Mouse (Mus musculus): ENCODE measurements around the gene Cideb. TPM values are rescaled to one million over a fixed set of nuclear protein-coding genes. Genes with fewer than 3 reads are reported as not detected.

The Cideb gene
- polyA plus RNA-seq, 1 experiment from 2014 or later = 118 TPM

DNA sequence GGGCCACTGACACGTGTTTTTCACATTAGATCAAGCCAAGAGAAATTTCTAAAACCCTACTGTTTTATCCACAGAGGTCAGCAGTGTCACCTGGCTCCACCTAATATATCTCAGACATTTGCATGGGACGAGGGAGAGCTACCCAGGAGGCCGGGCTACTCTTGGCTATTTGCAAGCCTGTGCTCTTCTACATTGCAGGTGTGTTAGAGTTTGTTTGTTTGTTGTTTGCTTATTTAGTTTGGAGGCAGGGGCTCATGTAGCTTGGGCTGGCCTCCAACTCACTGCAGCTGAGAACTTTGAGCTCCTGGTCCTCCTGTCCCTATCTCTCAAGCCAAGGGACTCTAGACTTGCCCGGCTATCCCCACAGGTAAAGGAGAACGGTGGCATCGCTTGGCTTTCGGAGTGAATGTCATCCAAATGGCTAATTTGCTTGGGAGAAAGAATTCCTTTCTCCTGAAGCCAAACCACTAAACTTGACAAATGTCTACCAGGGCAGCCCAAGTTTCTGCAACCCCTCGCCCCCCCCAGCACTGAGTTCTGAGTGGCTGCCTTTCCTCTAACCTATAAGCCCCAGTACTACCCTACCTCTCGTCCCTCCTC is 24.2 kb upstream of the Cideb start:
- H3K4me2 ChIP-seq (ENCODE audit: low read depth, low read length) = peak overlapping the region; percentile 60
- ATAC-seq = no peak
- H3K27me3 ChIP-seq (replicated peaks; ENCODE audit: control insufficient read depth, insufficient read depth, low read length) = no peaks in the 10 kb centered on the region
- H3K27ac ChIP-seq (ENCODE audit: low read length) = 0 out of 2 replicates have a peak overlapping the region, but pooled peaks have one; percentile 27
- no peaks in the 10 kb centered on the region for H3K36me3 ChIP-seq (ENCODE audit: control insufficient read depth, insufficient read depth, low read length)
- 66% methylated on average over 9 of the region's 9 CpGs for WGBS
- H3K9me3 ChIP-seq (ENCODE audit: control insufficient read depth, low read length) = no peaks in the 10 kb centered on the region
- peak overlapping the region; percentile 48 for H3K4me3 ChIP-seq (ENCODE audit: low read length)
- H3K4me1 ChIP-seq (ENCODE audit: control insufficient read depth, insufficient read depth, low read length) = peaks cover 16% of the 10 kb centered on the region
- peak overlapping the region; percentile 36; the same call in 1 of the 2 replicates for H3K9ac ChIP-seq (ENCODE audit: low read depth, low read length)

DNA sequence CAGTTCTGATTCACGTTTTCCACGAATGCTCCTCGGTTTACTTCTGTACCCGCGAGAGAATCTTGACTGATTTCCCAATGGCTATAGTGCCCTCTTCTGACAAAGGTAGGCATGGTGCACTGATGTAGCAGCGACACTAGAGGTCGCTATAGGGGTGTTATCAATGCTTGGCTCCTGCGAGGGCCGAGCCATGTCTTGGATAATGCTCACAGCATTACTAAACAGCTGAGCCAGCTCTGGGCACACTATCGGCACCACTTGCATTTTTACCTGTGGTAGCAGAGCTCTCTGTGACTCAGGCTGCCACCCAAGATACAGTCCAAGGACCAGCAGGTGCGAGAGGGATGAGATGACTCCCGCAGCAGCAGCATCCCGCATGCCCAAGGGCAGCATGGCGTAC is 23.1 kb upstream of the Cideb start:
- Histone ChIP-seq H3K27me3 (replicated peaks; ENCODE audit: control insufficient read depth, insufficient read depth, low read length) (no peaks in the 10 kb centered on the region), H3K4me3 (ENCODE audit: low read length) (no peak overlapping the region; the same call in 1 of the 2 replicates), H3K4me2 (ENCODE audit: low read depth, low read length) (peak overlapping the region; percentile 42), H3K9ac (ENCODE audit: low read depth, low read length) (no peak overlapping the region), H3K4me1 (ENCODE audit: control insufficient read depth, insufficient read depth, low read length) (peaks cover 25% of the 10 kb centered on the region), H3K36me3 (ENCODE audit: control insufficient read depth, insufficient read depth, low read length) (no peaks in the 10 kb centered on the region), H3K27ac (ENCODE audit: low read length) (no peak overlapping the region), H3K9me3 (ENCODE audit: control insufficient read depth, low read length) (no peaks in the 10 kb centered on the region)
- WGBS = 17% methylated on average over 14 of the region's 14 CpGs
- ATAC-seq = peak; percentile 70

DNA sequence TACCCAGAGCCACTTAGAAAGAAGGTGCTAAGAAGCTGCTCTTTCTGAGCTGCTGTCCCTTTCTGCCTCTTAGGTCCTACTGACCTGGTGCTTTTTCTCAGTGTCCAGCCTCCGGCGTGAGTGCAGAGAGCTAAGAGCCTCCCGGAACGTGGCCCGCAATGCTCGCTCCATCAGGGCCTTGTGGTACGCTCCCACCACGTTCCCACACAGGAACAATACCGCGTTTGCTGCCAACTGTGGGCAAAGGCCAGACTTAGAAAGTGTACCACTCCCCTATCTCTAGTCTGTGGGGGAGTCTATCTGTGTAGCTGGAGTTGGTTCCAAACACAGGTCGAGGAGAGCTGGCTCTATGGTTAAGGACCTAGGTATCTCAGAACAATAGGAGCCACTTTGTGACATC is 22.5 kb upstream of the Cideb start:
- H3K27ac ChIP-seq (ENCODE audit: low read length) = no peak overlapping the region
- no peak overlapping the region for H3K4me3 ChIP-seq (ENCODE audit: low read length)
- H3K9me3 ChIP-seq (ENCODE audit: control insufficient read depth, low read length) = no peaks in the 10 kb centered on the region
- WGBS = 82% methylated on average over 11 of the region's 11 CpGs
- no peak overlapping the region for H3K9ac ChIP-seq (ENCODE audit: low read depth, low read length)
- no peak overlapping the region for H3K4me2 ChIP-seq (ENCODE audit: low read depth, low read length)
- H3K4me1 ChIP-seq (ENCODE audit: control insufficient read depth, insufficient read depth, low read length) = peaks cover 25% of the 10 kb centered on the region
- ATAC-seq = no peak
- no peaks in the 10 kb centered on the region for H3K27me3 ChIP-seq (replicated peaks; ENCODE audit: control insufficient read depth, insufficient read depth, low read length)
- H3K36me3 ChIP-seq (ENCODE audit: control insufficient read depth, insufficient read depth, low read length) = no peaks in the 10 kb centered on the region

DNA sequence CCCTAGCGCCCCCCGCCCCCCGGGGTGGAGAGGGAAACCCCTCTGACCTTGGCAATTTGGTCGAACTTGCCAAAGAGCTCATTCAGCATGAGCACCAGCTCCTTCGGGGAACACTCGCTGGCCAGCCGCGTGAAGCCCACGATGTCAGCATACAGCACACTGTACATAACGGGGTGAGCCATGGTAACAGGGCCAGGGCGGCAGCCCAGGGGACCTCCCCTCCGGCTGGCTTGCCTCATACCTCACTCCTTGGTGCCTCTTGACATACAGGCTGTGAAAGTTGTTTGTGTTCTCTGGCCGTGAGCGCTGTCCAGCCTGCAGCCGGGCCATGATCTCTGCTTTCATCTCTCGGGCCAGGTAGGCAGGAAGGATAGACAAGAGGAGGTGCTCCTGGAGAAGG is 21.4 kb upstream of the Cideb start:
- no peak overlapping the region for H3K4me2 ChIP-seq (ENCODE audit: low read depth, low read length)
- no peak overlapping the region for H3K27ac ChIP-seq (ENCODE audit: low read length)
- ATAC-seq = no peak
- peaks cover 25% of the 10 kb centered on the region for H3K4me1 ChIP-seq (ENCODE audit: control insufficient read depth, insufficient read depth, low read length)
- no peaks in the 10 kb centered on the region for H3K36me3 ChIP-seq (ENCODE audit: control insufficient read depth, insufficient read depth, low read length)
- no peaks in the 10 kb centered on the region for H3K27me3 ChIP-seq (replicated peaks; ENCODE audit: control insufficient read depth, insufficient read depth, low read length)
- no peak overlapping the region for H3K9ac ChIP-seq (ENCODE audit: low read depth, low read length)
- WGBS = 60% methylated on average over 16 of the region's 16 CpGs
- no peak overlapping the region for H3K4me3 ChIP-seq (ENCODE audit: low read length)
- H3K9me3 ChIP-seq (ENCODE audit: control insufficient read depth, low read length) = no peaks in the 10 kb centered on the region

DNA sequence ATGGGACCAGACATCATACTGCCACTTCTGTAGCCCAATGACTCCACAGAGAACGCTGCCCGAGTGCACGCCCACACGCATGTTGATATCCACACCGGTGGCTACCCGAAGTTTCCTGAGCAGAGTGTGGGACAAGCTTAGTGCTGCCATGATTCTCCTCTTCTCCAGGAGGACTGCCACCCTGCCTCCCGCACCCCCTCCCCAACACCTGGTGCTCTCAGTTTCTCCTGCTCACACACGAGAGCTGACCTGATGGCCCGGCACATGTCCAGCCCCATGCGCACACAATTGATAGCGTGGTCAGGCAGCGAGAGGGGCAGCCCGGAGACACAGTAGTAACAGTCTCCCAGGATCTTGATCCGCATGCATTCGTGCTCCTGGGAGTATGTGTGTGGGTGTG is 20.4 kb upstream of the Cideb start:
- Histone ChIP-seq H3K9ac (ENCODE audit: low read depth, low read length) (no peak overlapping the region), H3K27ac (ENCODE audit: low read length) (no peak overlapping the region), H3K36me3 (ENCODE audit: control insufficient read depth, insufficient read depth, low read length) (no peaks in the 10 kb centered on the region), H3K4me3 (ENCODE audit: low read length) (no peak overlapping the region), H3K4me1 (ENCODE audit: control insufficient read depth, insufficient read depth, low read length) (peaks cover 25% of the 10 kb centered on the region), H3K9me3 (ENCODE audit: control insufficient read depth, low read length) (no peaks in the 10 kb centered on the region), H3K27me3 (replicated peaks; ENCODE audit: control insufficient read depth, insufficient read depth, low read length) (no peaks in the 10 kb centered on the region), H3K4me2 (ENCODE audit: low read depth, low read length) (no peak overlapping the region)
- ATAC-seq = no peak
- WGBS = 92% methylated on average over 15 of the region's 15 CpGs

DNA sequence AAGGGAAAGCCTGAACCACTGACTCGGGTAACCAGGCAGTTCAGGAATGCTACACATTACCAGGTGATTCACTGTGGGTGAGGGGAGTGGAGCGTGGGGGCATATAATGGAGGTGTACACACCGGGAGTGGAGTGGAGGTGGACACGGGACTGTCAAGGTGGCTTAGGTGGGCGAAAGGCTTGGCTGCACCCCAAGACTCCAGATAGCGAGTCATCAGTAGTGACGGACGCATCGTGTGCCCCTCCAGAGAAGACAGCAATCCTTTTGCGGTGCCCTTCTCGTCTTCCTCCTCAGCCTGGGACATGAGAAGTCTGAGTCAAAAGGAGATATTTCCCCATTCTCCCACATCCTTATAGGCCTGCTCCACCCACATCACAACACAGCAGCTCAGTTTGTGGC is 19.5 kb upstream of the Cideb start:
- Histone ChIP-seq H3K4me2 (ENCODE audit: low read depth, low read length) (no peak overlapping the region), H3K4me3 (ENCODE audit: low read length) (no peak overlapping the region), H3K27me3 (replicated peaks; ENCODE audit: control insufficient read depth, insufficient read depth, low read length) (no peaks in the 10 kb centered on the region), H3K4me1 (ENCODE audit: control insufficient read depth, insufficient read depth, low read length) (peaks cover 24% of the 10 kb centered on the region), H3K36me3 (ENCODE audit: control insufficient read depth, insufficient read depth, low read length) (no peaks in the 10 kb centered on the region), H3K27ac (ENCODE audit: low read length) (no peak overlapping the region), H3K9me3 (ENCODE audit: control insufficient read depth, low read length) (no peaks in the 10 kb centered on the region), H3K9ac (ENCODE audit: low read depth, low read length) (0 out of 2 replicates have a peak overlapping the region, but pooled peaks have one; percentile 34)
- no peak for ATAC-seq
- WGBS = 80% methylated on average over 11 of the region's 11 CpGs

DNA sequence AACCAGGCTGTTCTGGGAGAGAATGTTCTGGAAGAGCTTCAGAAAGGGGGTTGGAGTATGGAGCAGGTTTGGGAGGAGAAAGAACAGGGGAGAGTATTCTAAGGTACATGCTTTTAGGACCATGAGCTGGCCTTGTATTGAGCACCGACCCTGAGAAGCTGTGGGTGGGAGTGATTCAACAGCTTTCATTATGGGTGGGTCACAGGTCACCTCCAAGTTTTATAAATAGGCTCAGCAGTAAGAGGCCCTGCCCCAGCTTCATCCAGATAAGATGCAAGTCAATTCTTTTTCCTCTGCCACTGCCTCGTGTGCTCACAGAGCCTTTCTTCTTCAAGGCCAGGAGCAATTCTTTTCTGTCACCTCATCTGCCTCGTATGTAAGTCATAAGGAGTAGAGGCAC is 18.9 kb upstream of the Cideb start:
- no peaks in the 10 kb centered on the region for H3K36me3 ChIP-seq (ENCODE audit: control insufficient read depth, insufficient read depth, low read length)
- H3K4me2 ChIP-seq (ENCODE audit: low read depth, low read length) = no peak overlapping the region
- peaks cover 19% of the 10 kb centered on the region for H3K4me1 ChIP-seq (ENCODE audit: control insufficient read depth, insufficient read depth, low read length)
- peak overlapping the region; percentile 34; the same call in 1 of the 2 replicates for H3K9ac ChIP-seq (ENCODE audit: low read depth, low read length)
- H3K27ac ChIP-seq (ENCODE audit: low read length) = peak overlapping the region; percentile 38
- WGBS = 14% methylated on average over 3 of the region's 3 CpGs
- H3K4me3 ChIP-seq (ENCODE audit: low read length) = no peak overlapping the region
- H3K9me3 ChIP-seq (ENCODE audit: control insufficient read depth, low read length) = no peaks in the 10 kb centered on the region
- peak; percentile 54 for ATAC-seq
- no peaks in the 10 kb centered on the region for H3K27me3 ChIP-seq (replicated peaks; ENCODE audit: control insufficient read depth, insufficient read depth, low read length)

DNA sequence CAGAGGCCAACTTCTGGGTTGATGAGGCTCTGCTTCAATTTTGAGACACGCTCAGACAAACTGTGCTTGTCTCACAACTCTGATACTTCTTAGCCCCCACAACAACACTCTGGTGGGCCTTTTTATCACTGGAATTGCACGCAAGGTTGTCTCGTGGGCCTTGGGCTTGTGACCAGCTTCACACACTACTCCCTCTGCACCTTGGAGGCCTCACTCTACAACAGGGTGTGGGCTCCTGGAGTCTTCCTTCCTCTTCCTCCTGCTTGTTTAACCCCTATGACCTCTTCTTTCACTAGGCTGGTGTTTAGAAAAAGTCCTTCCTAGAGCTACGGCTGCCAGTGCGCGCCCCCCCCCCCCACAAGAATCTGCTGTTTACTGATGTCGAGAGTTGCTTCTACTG is 18.5 kb upstream of the Cideb start:
- H3K9ac ChIP-seq (ENCODE audit: low read depth, low read length) = no peak overlapping the region
- no peak overlapping the region for H3K4me2 ChIP-seq (ENCODE audit: low read depth, low read length)
- H3K36me3 ChIP-seq (ENCODE audit: control insufficient read depth, insufficient read depth, low read length) = no peaks in the 10 kb centered on the region
- H3K27ac ChIP-seq (ENCODE audit: low read length) = peak overlapping the region; percentile 38
- no peaks in the 10 kb centered on the region for H3K9me3 ChIP-seq (ENCODE audit: control insufficient read depth, low read length)
- H3K4me1 ChIP-seq (ENCODE audit: control insufficient read depth, insufficient read depth, low read length) = peaks cover 22% of the 10 kb centered on the region
- WGBS = 40% methylated on average over 7 of the region's 7 CpGs
- H3K27me3 ChIP-seq (replicated peaks; ENCODE audit: control insufficient read depth, insufficient read depth, low read length) = no peaks in the 10 kb centered on the region
- H3K4me3 ChIP-seq (ENCODE audit: low read length) = no peak overlapping the region
- no peak; the same call in 1 of the 2 replicates for ATAC-seq

DNA sequence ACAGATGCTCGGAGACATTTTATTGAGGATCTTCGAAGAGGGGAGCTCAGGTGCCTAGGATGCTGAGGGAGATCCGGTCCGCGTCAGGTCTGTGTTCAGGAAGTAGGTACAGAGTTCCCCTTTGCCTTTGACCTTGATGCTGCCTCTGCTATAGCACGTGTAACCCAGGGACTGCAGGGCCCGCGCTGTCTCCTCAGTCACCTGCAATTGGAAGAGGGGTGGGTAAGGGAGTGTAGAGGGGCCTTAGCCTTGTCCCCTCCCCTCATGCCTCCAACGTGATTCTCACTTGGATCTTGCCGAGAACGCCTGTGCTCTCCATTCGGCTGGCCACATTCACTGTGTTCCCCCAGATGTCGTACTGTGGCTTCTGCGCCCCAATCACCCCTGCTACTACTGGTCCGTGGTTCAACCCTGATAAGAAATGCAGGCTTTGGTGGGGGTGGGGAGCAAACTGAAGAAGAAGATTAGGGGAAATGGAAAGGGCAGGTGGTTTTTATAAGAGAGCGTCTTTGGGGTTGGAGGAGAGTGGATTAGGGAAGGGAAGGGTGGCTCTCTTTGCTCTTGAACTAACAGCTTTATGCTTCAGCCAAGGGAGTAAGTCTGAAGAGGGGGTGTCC is 10.9 kb upstream of the Cideb start:
- H3K27ac ChIP-seq (ENCODE audit: low read length) = no peak overlapping the region
- no peak overlapping the region for H3K4me3 ChIP-seq (ENCODE audit: low read length)
- 74% methylated on average over 16 of the region's 16 CpGs for WGBS
- no peak overlapping the region for H3K9ac ChIP-seq (ENCODE audit: low read depth, low read length)
- H3K4me2 ChIP-seq (ENCODE audit: low read depth, low read length) = no peak overlapping the region
- no peak for ATAC-seq
- H3K9me3 ChIP-seq (ENCODE audit: control insufficient read depth, low read length) = no peaks in the 10 kb centered on the region
- H3K36me3 ChIP-seq (ENCODE audit: control insufficient read depth, insufficient read depth, low read length) = no peaks in the 10 kb centered on the region
- peaks cover 13% of the 10 kb centered on the region for H3K4me1 ChIP-seq (ENCODE audit: control insufficient read depth, insufficient read depth, low read length)
- peaks cover 11% of the 10 kb centered on the region for H3K27me3 ChIP-seq (replicated peaks; ENCODE audit: control insufficient read depth, insufficient read depth, low read length)
